Mouse (Mus musculus) stomach, embryonic 16.5 days (tissue): ENCODE results near the gene Acsm3. TPM values are rescaled to one million over a fixed set of nuclear protein-coding genes. Genes with fewer than 3 reads are reported as not detected.
"Not testable (repeated sequence)": the region's sequence is repeated elsewhere in the genome, so short reads cannot be mapped to it uniquely, and the experiment has no call there.

Source experiments
- ATAC-seq: fragments of 200-750 bp; cut with Nextera tagmentation; 2 replicates; pipeline ENCODE4 v1.8.0; 2017; ENCODE audit warnings: moderate number of reproducible peaks, moderate TSS enrichment; ENCODE audit not compliant: insufficient read depth, low FRiP score
- H3K27ac ChIP-seq: fragments of 300-500 bp; sonication (generic); 2 replicates; pipeline ENCODE4 v1.5.1; 2014; ENCODE audit warnings: low read length
- H3K27me3 ChIP-seq: fragments of 300-500 bp; sonication (generic); 2 replicates; pipeline ENCODE4 v1.6.1; 2014; ENCODE audit warnings: low read length, control low read depth, mixed read lengths; ENCODE audit not compliant: control insufficient read depth, insufficient read depth
- H3K36me3 ChIP-seq: fragments of 300-500 bp; sonication (generic); 2 replicates; pipeline ENCODE4 v1.6.1; 2014; ENCODE audit warnings: low read length; ENCODE audit not compliant: control insufficient read depth, insufficient read depth
- H3K4me1 ChIP-seq: fragments of 300-500 bp; sonication (generic); 2 replicates; pipeline ENCODE4 v1.6.1; 2014; ENCODE audit warnings: low read length, control low read depth, mixed read lengths; ENCODE audit not compliant: control insufficient read depth, insufficient read depth
- H3K4me2 ChIP-seq: fragments of 300-500 bp; sonication (generic); 2 replicates; pipeline ENCODE4 v1.6.1; 2014; ENCODE audit warnings: low read depth, low read length, mixed read lengths
- H3K4me3 ChIP-seq: fragments of 300-500 bp; sonication (generic); replicated peaks from 2 replicates; pipeline ENCODE4 v1.5.1; 2014; ENCODE audit warnings: mild to moderate bottlenecking, low read length
- H3K9ac ChIP-seq: fragments of 300-500 bp; sonication (generic); 2 replicates; pipeline ENCODE4 v1.6.1; 2014; ENCODE audit warnings: low read length
- H3K9me3 ChIP-seq: fragments of 300-500 bp; sonication (generic); replicated peaks from 2 replicates; pipeline ENCODE4 v1.6.1; 2016; ENCODE audit warnings: low read length, control low read depth; ENCODE audit not compliant: control insufficient read depth
- WGBS: fragments of 180-500 bp; shearing (Covaris S2); extraction: QIAGEN DNeasy Blood & Tissue Kit; methylation state at CpG from one replicate; pipeline ENCODE4 v1.1.7; 2014; 5-methylcytosine and 5-hydroxymethylcytosine counted together
- polyA plus RNA-seq: library from polyadenylated mRNA; unstranded; fragments of >200 nt; fragmentation: Nextera tagmentation; extraction: Ambion mirVana; gene quantifications from 2 replicates; pipeline ENCODE4 v1.2.1, GENCODE M21; 2015

The Acsm3 gene
- 13.3 and 18.5 TPM in 2 replicates for polyA plus RNA-seq

- 28% methylated on average over 11 of the region's 11 CpGs for WGBS
- Histone ChIP-seq H3K4me3 (peak within 1 kb of the TSS; percentile 19), H3K4me1 (no peaks in the 10 kb centered on the region), H3K9me3 (no peaks in the 10 kb centered on the region), H3K27me3 (no peaks in the 10 kb centered on the region), H3K36me3 (no peaks in the 10 kb centered on the region), H3K4me2 (peak within 1 kb of the TSS; percentile 18), H3K27ac (no peak within 1 kb of the TSS; the same call in none of the 2 replicates), H3K9ac (no peak within 1 kb of the TSS; the same call in 1 of the 2 replicates)
- peak; percentile 83 for ATAC-seq
Observed at GRCm38 (mm10) chr7:119760527-119760951, at the start of gene Acsm3. TSS of gene Acsm3 (plus strand) at chr7:119760923.

- no peak overlapping the region for H3K9ac ChIP-seq
- peaks cover 29% of the 10 kb centered on the region for H3K36me3 ChIP-seq
Observed at GRCm38 (mm10) chr7:119714111-119714510, 46.6 kb upstream of the Acsm3 start.

GRCm38 (mm10) chr7:119720253-119720946, 40.3 kb upstream of the Acsm3 start, which contains the start of gene Thumpd1:
TSS of gene Thumpd1 (minus strand) at chr7:119720798.
- H3K36me3 ChIP-seq, result peaks cover 28% of the 10 kb centered on the region
- H3K27ac ChIP-seq, result peak within 1 kb of the TSS; percentile 69
- H3K4me1 ChIP-seq, result peaks cover 6% of the 10 kb centered on the region; the same call in 1 of the 2 replicates
- no peaks in the 10 kb centered on the region for H3K27me3 ChIP-seq
- peak within 1 kb of the TSS; percentile 96 for H3K4me3 ChIP-seq
- H3K9me3 ChIP-seq, result no peaks in the 10 kb centered on the region
- peak; percentile 94 for ATAC-seq
- peak within 1 kb of the TSS; percentile 94 for H3K9ac ChIP-seq
- peak within 1 kb of the TSS; percentile 66 for H3K4me2 ChIP-seq
- under 1% methylated on average over 60 of the region's 60 CpGs for WGBS

More at GRCm38 (mm10) chr7:119714111-119714510, 46.6 kb upstream of the Acsm3 start:
- no peak for ATAC-seq
- H3K4me1 ChIP-seq, result no peaks in the 10 kb centered on the region
- no peaks in the 10 kb centered on the region for H3K9me3 ChIP-seq
- H3K27ac ChIP-seq, result no peak overlapping the region
- whole genome bisulfite sequencing, result 88% methylated on average over 7 of the region's 7 CpGs
- no peaks in the 10 kb centered on the region for H3K27me3 ChIP-seq
- H3K4me3 ChIP-seq, result no peak overlapping the region
- no peak overlapping the region for H3K4me2 ChIP-seq

- peak overlapping the region; percentile 94 for H3K9ac ChIP-seq
- no peak overlapping the region; the same call in 1 of the 2 replicates for H3K27ac ChIP-seq
- peak overlapping the region; percentile 96 for H3K4me3 ChIP-seq
- H3K4me1 ChIP-seq, result peaks cover 6% of the 10 kb centered on the region; the same call in 1 of the 2 replicates
- ATAC-seq, result no peak
- H3K9me3 ChIP-seq, result no peaks in the 10 kb centered on the region
- no peaks in the 10 kb centered on the region for H3K27me3 ChIP-seq
- H3K36me3 ChIP-seq, result peaks cover 23% of the 10 kb centered on the region
- peak overlapping the region; percentile 66 for H3K4me2 ChIP-seq
- 8% methylated on average over 8 of the region's 8 CpGs for WGBS
Observed at GRCm38 (mm10) chr7:119720947-119721310, 39.8 kb upstream of the Acsm3 start.

- no peaks in the 10 kb centered on the region for H3K4me1 ChIP-seq
- no peaks in the 10 kb centered on the region for H3K9me3 ChIP-seq
- H3K27me3 ChIP-seq, result no peaks in the 10 kb centered on the region
- no peak overlapping the region for H3K4me2 ChIP-seq
- H3K36me3 ChIP-seq, result no peaks in the 10 kb centered on the region
- no peak overlapping the region for H3K4me3 ChIP-seq
- WGBS, result 100% methylated on average over 2 of the region's 2 CpGs
- H3K27ac ChIP-seq, result no peak overlapping the region
- H3K9ac ChIP-seq, result no peak overlapping the region
- ATAC-seq, result no peak
Observed at GRCm38 (mm10) chr7:119727621-119728020, 33.1 kb upstream of the Acsm3 start.

GRCm38 (mm10) chr7:119731262-119731661, 29.5 kb upstream of the Acsm3 start:
- H3K4me2 ChIP-seq, H3K27ac ChIP-seq, H3K4me1 ChIP-seq, H3K36me3 ChIP-seq, H3K9ac ChIP-seq, ATAC-seq, H3K27me3 ChIP-seq, H3K4me3 ChIP-seq, H3K9me3 ChIP-seq: not testable (repeated sequence)
- 87% methylated on average over 4 of the region's 4 CpGs for WGBS

GRCm38 (mm10) chr7:119738877-119739276, 21.8 kb upstream of the Acsm3 start:
- no peak overlapping the region for H3K4me2 ChIP-seq
- ATAC-seq, result no peak
- no peaks in the 10 kb centered on the region for H3K4me1 ChIP-seq
- H3K9ac ChIP-seq, result no peak overlapping the region
- no peaks in the 10 kb centered on the region for H3K36me3 ChIP-seq
- no peaks in the 10 kb centered on the region; the same call in 1 of the 2 replicates for H3K27me3 ChIP-seq
- H3K27ac ChIP-seq, result no peak overlapping the region
- no peaks in the 10 kb centered on the region for H3K9me3 ChIP-seq
- WGBS, result 86% methylated on average over 2 of the region's 2 CpGs
- H3K4me3 ChIP-seq, result no peak overlapping the region

GRCm38 (mm10) chr7:119739798-119740468, 20.8 kb upstream of the Acsm3 start:
- not testable (repeated sequence) for H3K4me1 ChIP-seq, H3K27ac ChIP-seq, H3K27me3 ChIP-seq, H3K9me3 ChIP-seq, H3K36me3 ChIP-seq
- Histone ChIP-seq H3K4me3 (peak overlapping the region; percentile 39), H3K4me2 (peak overlapping the region; percentile 49), H3K9ac (peak overlapping the region; percentile 48; the same call in 1 of the 2 replicates)
- 0 out of 2 replicates have a peak, but pooled peaks have one; percentile 25 for ATAC-seq
- WGBS, result under 1% methylated on average over 30 of the region's 44 CpGs

GRCm38 (mm10) chr7:119744321-119744720, 16.4 kb upstream of the Acsm3 start:
- Histone ChIP-seq H3K4me2 (peak overlapping the region; percentile 46), H3K4me1 (no peaks in the 10 kb centered on the region), H3K9ac (peak overlapping the region; percentile 56), H3K27me3 (no peaks in the 10 kb centered on the region), H3K36me3 (no peaks in the 10 kb centered on the region), H3K4me3 (peak overlapping the region; percentile 23), H3K27ac (no peak overlapping the region), H3K9me3 (no peaks in the 10 kb centered on the region)
- no peak for ATAC-seq
- 6% methylated on average over 34 of the region's 34 CpGs for WGBS
